Mouse (Mus musculus) heart, embryonic 11.5 days (tissue): ENCODE results near the gene Lamp2. TPM values are rescaled to one million over a fixed set of nuclear protein-coding genes. Genes with fewer than 3 reads are reported as not detected.
"Not testable (repeated sequence)": the region's sequence is repeated elsewhere in the genome, so short reads cannot be mapped to it uniquely, and the experiment has no call there.

Experiments used
- ATAC-seq: fragments of 200-750 bp; cut with Nextera tagmentation; replicated peaks from 2 replicates; pipeline ENCODE4 v1.8.0; 2017; ENCODE audit warnings: moderate library complexity; ENCODE audit not compliant: insufficient number of reproducible peaks, low FRiP score, low TSS enrichment
- H3K27ac ChIP-seq: fragments of 300-500 bp; sonication (generic); 2 replicates; pipeline ENCODE4 v1.5.1; 2014; ENCODE audit warnings: mild to moderate bottlenecking, low read depth, low read length
- H3K27me3 ChIP-seq: fragments of 300-500 bp; sonication (generic); 2 replicates; pipeline ENCODE4 v1.6.1; 2014; ENCODE audit warnings: mild to moderate bottlenecking, low read length, mixed read lengths; ENCODE audit not compliant: control insufficient read depth, insufficient read depth
- H3K36me3 ChIP-seq: fragments of 300-500 bp; sonication (generic); 2 replicates; pipeline ENCODE4 v1.6.1; 2014; ENCODE audit warnings: mild to moderate bottlenecking, low read length, moderate library complexity, mixed read lengths; ENCODE audit not compliant: control insufficient read depth, insufficient read depth
- H3K4me1 ChIP-seq: fragments of 300-500 bp; sonication (generic); 2 replicates; pipeline ENCODE4 v1.6.1; 2014; ENCODE audit warnings: low read length; ENCODE audit not compliant: control insufficient read depth, insufficient read depth
- H3K4me2 ChIP-seq: fragments of 300-500 bp; sonication (generic); 2 replicates; pipeline ENCODE4 v1.6.1; 2014; ENCODE audit warnings: mild to moderate bottlenecking, moderate library complexity
- H3K4me3 ChIP-seq: fragments of 300-500 bp; sonication (generic); 2 replicates; pipeline ENCODE4 v1.5.1; 2014; ENCODE audit warnings: low read depth, low read length
- H3K9ac ChIP-seq: fragments of 300-500 bp; sonication (generic); 2 replicates; pipeline ENCODE4 v1.6.1; 2014; ENCODE audit warnings: mild to moderate bottlenecking, low read depth, low read length, moderate library complexity
- H3K9me3 ChIP-seq: fragments of 300-500 bp; sonication (generic); replicated peaks from 2 replicates; pipeline ENCODE4 v1.6.1; 2016; ENCODE audit warnings: low read length; ENCODE audit not compliant: control insufficient read depth
- WGBS: fragments of 180-500 bp; shearing (Covaris S2); extraction: QIAGEN DNeasy Blood & Tissue Kit; methylation state at CpG from one replicate; pipeline ENCODE4 v1.1.7; 2014; ENCODE audit not compliant: insufficient replicate concordance; 5-methylcytosine and 5-hydroxymethylcytosine counted together
- polyA plus RNA-seq: library from polyadenylated mRNA; unstranded; fragments of >200 nt; fragmentation: Nextera tagmentation; extraction: Ambion mirVana; gene quantifications from 2 replicates; pipeline ENCODE4 v1.2.1, GENCODE M21; 2014

Gene Lamp2
- polyA plus RNA-seq, 1 experiment from 2014 or later: 137 TPM

- Histone ChIP-seq H3K27me3 (no peaks in the 10 kb centered on the region), H3K4me1 (no peaks in the 10 kb centered on the region), H3K27ac (no peak overlapping the region), H3K4me2 (no peak overlapping the region), H3K9ac (no peak overlapping the region), H3K4me3 (no peak overlapping the region), H3K9me3 (no peaks in the 10 kb centered on the region), H3K36me3 (no peaks in the 10 kb centered on the region)
- no peak for ATAC-seq
- WGBS: 74% methylated on average over 3 of the region's 3 CpGs
Measured at GRCm38 (mm10) chrX:38403879-38404278, 52.4 kb downstream of the Lamp2 start.

- no peaks in the 10 kb centered on the region for H3K27me3 ChIP-seq
- H3K9ac ChIP-seq: no peak overlapping the region
- no peaks in the 10 kb centered on the region for H3K36me3 ChIP-seq
- no peak overlapping the region for H3K4me3 ChIP-seq
- H3K27ac ChIP-seq: no peak overlapping the region
- ATAC-seq: no peak
- no peak overlapping the region for H3K4me2 ChIP-seq
- H3K4me1 ChIP-seq: no peaks in the 10 kb centered on the region
- H3K9me3 ChIP-seq: no peaks in the 10 kb centered on the region
- 80% methylated on average over 5 of the region's 5 CpGs for WGBS
Measured at GRCm38 (mm10) chrX:38402981-38403380, 53.3 kb downstream of the Lamp2 start.

GRCm38 (mm10) chrX:38402004-38402403 lies 54.2 kb downstream of the Lamp2 start:
- ATAC-seq: no peak
- 48% methylated on average over 6 of the region's 6 CpGs for WGBS

GRCm38 (mm10) chrX:38400616-38401015 lies 55.6 kb downstream of the Lamp2 start:
- no peak overlapping the region for H3K4me2 ChIP-seq
- no peak overlapping the region for H3K9ac ChIP-seq
- no peak overlapping the region for H3K4me3 ChIP-seq
- no peaks in the 10 kb centered on the region for H3K36me3 ChIP-seq
- H3K4me1 ChIP-seq: no peaks in the 10 kb centered on the region
- ATAC-seq: no peak
- H3K27me3 ChIP-seq: no peaks in the 10 kb centered on the region
- H3K27ac ChIP-seq: no peak overlapping the region
- WGBS: 72% methylated on average over 3 of the region's 3 CpGs
- H3K9me3 ChIP-seq: no peaks in the 10 kb centered on the region

More at GRCm38 (mm10) chrX:38402004-38402403, 54.2 kb downstream of the Lamp2 start:
- Histone ChIP-seq H3K4me3 (no peak overlapping the region), H3K36me3 (no peaks in the 10 kb centered on the region), H3K4me1 (no peaks in the 10 kb centered on the region), H3K4me2 (no peak overlapping the region), H3K9me3 (no peaks in the 10 kb centered on the region), H3K9ac (no peak overlapping the region), H3K27me3 (no peaks in the 10 kb centered on the region), H3K27ac (no peak overlapping the region)

GRCm38 (mm10) chrX:38399671-38400070 lies 56.6 kb downstream of the Lamp2 start:
- H3K4me3 ChIP-seq: no peak overlapping the region
- no peak for ATAC-seq
- WGBS: 86% methylated on average over 1 of the region's 1 CpGs
- H3K27ac ChIP-seq: no peak overlapping the region
- H3K4me2 ChIP-seq: no peak overlapping the region
- no peaks in the 10 kb centered on the region for H3K36me3 ChIP-seq
- H3K27me3 ChIP-seq: no peaks in the 10 kb centered on the region
- no peak overlapping the region for H3K9ac ChIP-seq
- no peaks in the 10 kb centered on the region for H3K4me1 ChIP-seq
- H3K9me3 ChIP-seq: no peaks in the 10 kb centered on the region

GRCm38 (mm10) chrX:38373169-38373568 lies 83.1 kb downstream of the Lamp2 start:
- H3K4me3 ChIP-seq, H3K36me3 ChIP-seq, H3K9me3 ChIP-seq, H3K4me2 ChIP-seq, ATAC-seq, H3K4me1 ChIP-seq, H3K9ac ChIP-seq, H3K27ac ChIP-seq, H3K27me3 ChIP-seq: not testable (repeated sequence)
- 77% methylated on average over 1 of the region's 1 CpGs for WGBS

GRCm38 (mm10) chrX:38364621-38365020 lies 91.6 kb downstream of the Lamp2 start:
- H3K27me3 ChIP-seq, H3K4me2 ChIP-seq, H3K9me3 ChIP-seq, H3K4me3 ChIP-seq, H3K36me3 ChIP-seq, H3K9ac ChIP-seq, ATAC-seq, H3K27ac ChIP-seq, H3K4me1 ChIP-seq: not testable (repeated sequence)
- WGBS: 75% methylated on average over 1 of the region's 1 CpGs

GRCm38 (mm10) chrX:38362016-38362415 lies 94.2 kb downstream of the Lamp2 start:
- no peaks in the 10 kb centered on the region for H3K9me3 ChIP-seq
- H3K36me3 ChIP-seq: no peaks in the 10 kb centered on the region
- no peaks in the 10 kb centered on the region for H3K27me3 ChIP-seq
- H3K4me1 ChIP-seq: no peaks in the 10 kb centered on the region
- H3K27ac ChIP-seq: no peak overlapping the region
- no peak overlapping the region for H3K4me3 ChIP-seq
- H3K9ac ChIP-seq: no peak overlapping the region
- WGBS: 54% methylated on average over 8 of the region's 8 CpGs
- H3K4me2 ChIP-seq: no peak overlapping the region
- no peak for ATAC-seq
